Mouse (Mus musculus) cerebellum, adult (tissue): ENCODE results near the gene Ankrd13b.

Experiments
- ATAC-seq: cut with Nextera tagmentation; 2 replicates; pipeline ENCODE4 v1.9.2; 2017; ENCODE audit warnings: mild to moderate bottlenecking, moderate library complexity, mixed read lengths; ENCODE audit not compliant: insufficient number of reproducible peaks, low FRiP score, low TSS enrichment

The Ankrd13b gene

DNA sequence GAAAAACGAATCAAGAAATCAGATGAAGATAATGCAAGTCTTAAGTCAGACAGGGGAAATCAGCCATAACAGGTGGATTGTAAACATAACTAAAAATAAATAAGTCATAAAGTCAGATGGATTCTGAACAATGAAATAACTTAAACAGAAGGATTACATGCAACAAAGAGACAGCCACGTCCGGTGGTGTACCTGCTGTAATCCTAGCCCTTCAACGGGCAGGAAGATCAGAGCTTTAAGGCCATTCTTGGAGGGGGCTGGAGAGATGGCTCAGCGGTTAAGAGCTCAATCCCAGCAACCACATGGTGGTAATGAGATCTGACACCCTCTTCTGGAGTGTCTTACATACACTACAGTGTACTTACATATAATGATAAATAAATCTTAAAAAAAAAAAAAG is 21.9 kb upstream of the Ankrd13b start:
- ATAC-seq = no peak

DNA sequence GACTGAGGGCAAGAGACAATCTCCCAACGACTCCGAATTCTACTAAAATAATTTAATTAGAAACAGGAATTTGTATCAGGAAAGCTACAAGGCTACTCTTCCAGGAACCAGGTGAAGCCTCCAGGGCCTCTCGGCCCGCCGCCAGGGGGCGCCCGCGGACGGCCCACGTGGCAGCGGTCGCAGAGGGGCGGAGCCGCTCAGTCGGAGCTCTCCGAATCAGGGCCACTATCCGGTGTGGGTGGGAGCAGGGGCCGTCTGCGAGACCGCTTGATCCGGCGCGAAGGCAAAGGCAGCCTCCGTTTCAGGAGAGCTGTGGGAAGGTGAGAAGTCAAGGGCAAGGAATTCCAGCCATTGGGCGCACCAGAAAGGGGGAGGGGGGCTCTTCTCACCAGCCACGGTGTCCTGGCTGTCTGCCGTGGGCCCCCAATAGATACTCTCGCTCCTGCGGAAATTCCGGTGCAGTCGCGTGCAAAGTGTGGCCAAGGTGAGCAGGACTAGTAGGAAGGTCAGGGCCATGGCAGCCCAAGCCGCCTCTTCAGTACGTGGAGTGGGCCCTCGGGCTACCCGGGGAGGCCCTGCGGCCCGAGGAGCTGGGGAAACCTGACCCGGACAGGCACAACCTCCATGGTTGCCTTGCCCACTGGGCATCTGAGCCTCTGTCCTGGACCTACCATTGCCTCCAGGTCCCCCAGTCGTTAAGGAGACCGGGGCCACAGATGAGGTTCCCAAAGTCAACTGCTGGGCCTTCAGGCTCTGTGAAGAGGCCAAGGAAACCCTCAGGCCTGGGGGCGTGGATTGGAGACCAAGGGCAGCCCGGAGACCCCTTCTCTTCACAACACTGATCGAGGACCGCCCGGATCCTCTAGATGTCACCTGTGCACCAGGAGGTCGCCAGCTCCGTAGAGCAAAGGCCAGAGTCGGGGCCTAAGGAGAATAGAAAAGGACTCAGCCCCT is 18.9 kb upstream of the Ankrd13b start:
- ATAC-seq = 0 out of 2 replicates have a peak, but pooled peaks have one; percentile 9

DNA sequence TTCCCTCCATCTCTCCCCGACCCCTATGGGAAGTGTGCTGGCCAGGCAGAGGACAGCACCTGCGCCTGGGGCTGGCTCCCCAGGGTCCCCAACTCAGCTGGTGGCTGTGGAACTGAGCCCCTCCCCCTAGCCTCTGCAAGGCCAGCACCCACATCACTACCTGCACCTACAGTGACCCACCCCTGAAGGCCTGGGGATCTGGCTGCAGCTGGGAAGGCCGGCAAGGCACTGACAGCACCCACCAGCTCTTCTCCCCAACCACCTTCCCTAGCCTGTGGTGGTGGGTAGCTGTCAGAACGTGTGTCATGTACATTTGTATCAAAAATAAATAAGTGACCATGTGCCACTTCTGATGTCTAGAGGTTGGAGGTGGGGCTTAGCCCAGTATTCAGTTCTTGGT is 17.9 kb upstream of the Ankrd13b start:
- ATAC-seq = no peak

DNA sequence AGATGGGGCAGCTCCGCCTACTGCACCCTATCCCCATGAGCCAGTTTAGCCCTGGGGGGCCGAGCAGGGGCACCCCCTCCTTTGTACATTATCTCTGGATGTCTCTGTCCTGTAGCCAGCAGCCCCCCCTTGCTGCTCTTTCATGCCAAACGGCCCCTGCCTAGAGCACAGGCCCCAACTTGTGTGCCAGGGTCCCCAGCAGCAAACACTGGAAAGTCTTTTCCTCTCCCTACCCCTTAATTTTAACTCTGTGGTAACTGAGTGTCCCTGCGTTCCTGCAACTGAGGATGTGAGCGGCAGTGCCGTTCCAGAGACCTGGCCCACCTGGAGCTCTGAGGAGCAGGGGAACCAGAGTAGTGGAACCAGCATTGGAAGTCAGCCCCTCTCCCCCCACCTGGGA is 17.5 kb upstream of the Ankrd13b start:
- no peak for ATAC-seq

DNA sequence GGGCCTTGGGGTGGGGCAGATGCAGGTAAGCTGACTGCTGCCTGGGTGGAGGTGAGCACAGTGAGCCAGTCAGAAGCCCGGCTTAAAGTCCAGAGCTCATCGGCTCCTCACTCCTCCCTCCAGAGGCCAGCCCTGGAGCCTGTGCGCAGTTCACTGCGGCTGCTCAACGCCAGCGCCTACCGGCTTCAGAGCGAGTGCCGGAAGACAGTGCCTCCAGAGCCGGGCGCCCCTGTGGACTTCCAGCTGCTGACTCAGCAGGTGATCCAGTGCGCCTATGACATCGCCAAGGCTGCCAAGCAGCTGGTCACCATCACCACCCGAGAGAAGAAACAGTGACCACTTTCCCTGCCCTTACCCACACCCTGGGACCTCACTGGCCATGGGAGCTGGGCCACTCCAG is 16.8 kb upstream of the Ankrd13b start:
- no peak for ATAC-seq

DNA sequence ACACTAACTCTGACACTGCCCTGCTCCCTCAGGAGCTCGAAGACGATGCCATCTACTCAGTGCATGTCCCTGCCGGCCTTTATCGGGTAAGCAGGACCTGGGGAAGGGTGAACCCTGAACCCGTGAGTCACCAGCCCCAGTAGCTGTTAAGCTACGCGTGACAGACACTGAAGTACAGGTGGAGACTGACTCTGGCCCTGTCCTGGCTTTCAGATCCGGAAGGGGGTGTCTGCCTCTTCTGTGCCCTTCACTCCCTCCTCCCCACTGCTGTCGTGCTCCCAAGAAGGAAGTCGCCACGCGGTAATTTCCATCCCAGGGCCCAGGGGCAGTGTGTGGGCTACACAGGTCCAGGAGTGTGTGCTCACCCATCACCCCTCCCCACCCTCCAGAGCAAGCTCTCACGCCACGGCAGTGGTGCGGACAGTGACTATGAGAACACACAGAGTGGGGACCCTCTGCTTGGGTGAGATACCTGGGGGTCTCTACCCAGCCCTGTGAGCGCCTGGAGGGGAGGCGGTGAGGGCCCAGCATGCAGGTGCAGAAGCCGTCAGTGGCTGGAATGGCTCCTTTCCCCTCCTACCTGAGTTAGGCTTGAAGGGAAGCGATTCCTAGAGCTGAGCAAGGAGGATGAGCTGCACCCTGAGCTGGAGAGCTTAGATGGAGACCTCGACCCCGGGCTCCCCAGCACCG is 16.0 kb upstream of the Ankrd13b start:
- ATAC-seq = no peak

- ATAC-seq = no peak
Observed at GRCm38 (mm10) chr11:77504377-77504776, 14.9 kb upstream of the Ankrd13b start.

GRCm38 (mm10) chr11:77503511-77503910 is 14.0 kb upstream of the Ankrd13b start:
- no peak for ATAC-seq

GRCm38 (mm10) chr11:77502481-77502880 is 13.0 kb upstream of the Ankrd13b start:
- no peak for ATAC-seq

DNA sequence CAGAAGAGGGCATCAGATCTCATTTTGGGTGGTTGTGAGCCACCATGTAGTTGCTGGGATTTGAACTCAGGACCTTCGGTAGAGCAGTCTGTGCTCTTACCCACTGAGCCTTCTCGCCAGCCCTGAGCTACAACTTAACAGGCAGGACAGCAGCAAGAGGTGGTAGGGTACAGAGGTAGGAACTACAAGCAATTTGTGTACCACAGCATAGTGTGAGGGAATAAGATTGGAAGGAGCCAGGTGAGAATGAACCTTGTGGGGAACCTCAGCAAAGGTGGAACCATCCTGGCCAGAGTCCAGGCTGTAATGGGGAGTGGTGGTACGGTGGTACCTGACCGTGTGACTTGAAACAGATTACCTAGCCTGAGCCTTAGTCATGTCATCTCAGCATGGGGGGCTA is 12.5 kb upstream of the Ankrd13b start:
- no peak for ATAC-seq

- ATAC-seq = 0 out of 2 replicates have a peak, but pooled peaks have one; percentile 23
Observed at GRCm38 (mm10) chr11:77501392-77501791, 11.9 kb upstream of the Ankrd13b start.

DNA sequence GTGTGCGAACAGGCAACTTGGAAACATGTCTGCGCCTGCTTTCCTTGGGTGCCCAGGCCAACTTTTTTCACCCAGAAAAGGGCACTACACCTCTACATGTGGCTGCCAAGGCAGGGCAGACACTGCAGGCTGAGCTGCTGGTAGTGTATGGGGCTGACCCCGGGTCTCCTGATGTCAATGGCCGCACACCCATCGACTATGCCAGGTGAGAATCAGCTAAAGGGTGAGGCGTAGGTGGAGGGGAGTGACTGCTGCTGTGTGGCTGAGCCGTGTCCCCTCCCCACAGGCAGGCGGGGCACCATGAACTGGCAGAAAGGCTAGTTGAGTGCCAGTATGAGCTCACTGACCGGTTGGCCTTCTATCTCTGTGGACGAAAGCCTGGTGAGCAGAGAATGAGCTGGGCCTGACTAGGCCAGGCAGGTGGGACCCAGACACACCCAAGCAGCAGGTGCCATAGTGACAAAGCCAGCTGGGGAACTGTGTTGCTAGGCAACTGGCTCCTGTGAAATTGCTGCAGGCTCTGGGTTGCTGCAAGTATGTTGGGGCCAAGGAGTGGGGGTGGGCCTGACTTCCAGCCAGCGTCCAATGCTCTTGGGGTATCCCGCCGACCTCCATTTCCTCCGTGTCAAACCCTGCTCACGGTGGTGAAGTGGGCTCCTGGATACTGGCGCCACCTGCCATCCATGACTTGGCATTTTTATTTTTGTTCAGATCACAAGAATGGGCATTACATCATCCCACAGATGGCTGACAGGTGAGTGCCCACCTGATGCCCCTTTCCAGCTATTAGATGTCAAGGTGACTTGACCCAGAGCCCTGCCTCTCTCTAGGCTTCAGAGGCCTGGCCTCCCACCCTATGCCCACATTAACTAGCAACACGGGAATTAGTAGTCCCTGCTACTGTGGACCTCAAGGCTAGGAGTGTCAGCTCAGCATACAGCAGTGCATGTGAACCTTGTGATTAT is 11.2 kb upstream of the Ankrd13b start:
- ATAC-seq = no peak

GRCm38 (mm10) chr11:77499354-77499753 is 9.9 kb upstream of the Ankrd13b start:
- peak; percentile 29; the same call in 1 of the 2 replicates for ATAC-seq

DNA sequence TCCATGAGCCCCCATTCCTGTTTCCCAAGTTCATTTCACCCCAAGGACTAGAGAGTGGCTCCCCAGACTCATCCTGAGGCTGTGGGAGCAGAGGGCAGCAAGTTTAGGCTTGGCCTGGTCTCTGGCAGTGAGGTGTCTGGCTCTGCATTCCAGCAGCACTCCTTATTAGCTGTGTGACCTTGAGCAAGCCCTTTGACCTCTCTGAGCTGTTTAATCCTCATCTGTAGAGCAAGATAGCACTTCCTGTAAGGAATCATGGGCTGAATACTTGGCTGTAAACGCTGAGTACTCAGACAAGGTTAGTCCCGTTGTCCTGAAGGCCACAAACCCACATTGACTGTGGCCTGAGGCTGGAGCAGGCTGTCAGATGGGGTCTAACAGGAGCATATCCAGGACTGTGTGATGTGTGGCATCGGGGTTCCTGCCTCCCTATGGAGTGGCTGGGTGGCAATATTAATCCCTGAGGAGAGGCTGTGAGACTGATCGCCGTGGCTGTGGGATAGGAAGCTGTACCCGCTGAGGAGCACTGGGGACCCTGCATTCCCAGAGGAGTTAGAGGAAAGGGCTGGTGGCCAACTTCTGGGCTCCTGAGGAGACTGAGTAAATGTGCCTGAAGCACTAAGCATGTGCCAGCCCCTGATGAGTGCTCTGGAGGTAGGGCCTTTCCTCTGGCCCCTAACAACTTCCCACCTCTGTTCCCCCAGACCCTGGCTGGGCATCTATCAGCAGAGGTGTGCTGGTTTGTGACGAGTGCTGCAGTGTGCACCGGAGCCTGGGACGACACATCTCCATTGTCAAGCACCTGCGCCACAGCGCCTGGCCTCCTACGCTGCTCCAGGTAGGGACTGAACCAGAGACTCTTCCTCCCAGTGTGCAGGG is 9.0 kb upstream of the Ankrd13b start:
- ATAC-seq = no peak

DNA sequence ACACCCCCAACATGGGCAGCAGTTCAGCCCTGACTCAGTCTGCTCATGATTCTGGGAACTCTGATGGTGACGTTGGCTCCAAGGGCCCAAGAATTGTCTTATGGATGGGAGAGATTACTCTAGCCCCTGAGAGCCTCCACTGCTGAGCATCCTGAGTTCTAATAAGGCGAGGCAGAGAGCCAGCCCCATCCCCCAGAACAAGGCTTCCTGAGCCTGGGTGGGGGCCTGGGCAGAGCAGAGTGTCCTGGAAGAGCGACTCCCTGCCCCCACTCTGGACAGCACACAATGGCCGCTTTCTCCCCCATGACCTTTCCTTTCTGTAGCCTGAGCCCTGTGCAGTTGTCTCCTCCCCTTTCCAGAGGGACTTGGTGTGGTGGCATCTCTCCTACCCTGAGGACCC is 8.4 kb upstream of the Ankrd13b start:
- no peak for ATAC-seq

- no peak for ATAC-seq
Observed at GRCm38 (mm10) chr11:77497341-77497756, 7.9 kb upstream of the Ankrd13b start.

- no peak for ATAC-seq
Observed at GRCm38 (mm10) chr11:77495507-77495906, 6.0 kb upstream of the Ankrd13b start.

DNA sequence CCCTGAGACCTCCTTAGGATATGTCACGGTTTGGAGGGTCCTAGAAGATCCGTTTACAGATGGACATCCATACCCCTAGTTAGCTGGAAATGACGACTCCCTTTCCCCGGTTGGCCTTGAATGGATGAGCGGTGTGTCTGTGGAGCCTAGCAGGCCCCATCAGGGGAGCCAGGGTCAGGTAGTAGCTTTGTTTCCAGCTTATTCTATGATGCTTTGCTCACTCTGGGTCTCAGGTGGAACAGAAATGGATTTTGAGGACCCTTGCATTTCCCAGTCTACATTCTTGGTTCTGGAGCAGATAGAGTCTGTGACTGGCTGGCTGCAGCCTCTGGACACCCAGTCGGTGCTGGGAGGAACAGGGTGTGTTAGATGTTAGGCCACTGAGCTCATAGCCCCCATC is 5.3 kb upstream of the Ankrd13b start:
- ATAC-seq = no peak

DNA sequence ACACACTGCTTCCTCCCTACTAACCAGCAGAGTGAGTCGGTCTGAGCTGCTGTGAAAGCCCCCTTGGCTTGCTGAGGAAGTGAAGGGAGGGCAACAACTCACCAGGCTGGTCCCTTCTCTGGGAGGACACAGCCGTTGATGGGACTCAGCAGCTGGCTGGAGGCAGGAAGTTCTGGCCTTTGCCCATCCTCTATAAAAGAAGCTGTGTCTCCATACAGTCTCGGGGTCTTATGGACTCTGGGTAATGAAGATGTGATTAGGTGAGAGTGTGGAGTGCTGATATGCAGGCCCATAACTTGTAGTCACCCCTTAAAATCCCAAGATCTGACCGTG is 4.8 kb upstream of the Ankrd13b start:
- no peak for ATAC-seq
